Comparison of ENCODE assay signal across 26 mouse cellular contexts in genomic region chr17:62786602-62786907, GRCm38 (mm10).
"Had no signal": no experiment of that assay in that cellular context is flagged by ENCODE, and none has a peak within 500 bp of the region (broad histone marks: within the 10 kb centered on the region; RNA-seq: fewer than 3 reads in every experiment).

No protein-coding gene starts in this region.

- H3K36me3 ChIP-seq: heart, embryonic 13.5 days; heart, embryonic 15.5 days; hindbrain, embryonic 13.5 days; hindbrain, embryonic 15.5 days; kidney, embryonic 15.5 days; limb, embryonic 13.5 days; limb, embryonic 15.5 days had no signal

- H3K4me3 ChIP-seq: gastrocnemius, adult 2 months; heart, embryonic 13.5 days; heart, embryonic 15.5 days; hindbrain, embryonic 13.5 days; hindbrain, embryonic 15.5 days; kidney, embryonic 15.5 days; limb, embryonic 13.5 days; limb, embryonic 15.5 days had no signal

- H3K4me2 ChIP-seq: heart, embryonic 11.5 days; heart, embryonic 13.5 days; heart, embryonic 15.5 days; hindbrain, embryonic 13.5 days; hindbrain, embryonic 15.5 days; kidney, embryonic 15.5 days; limb, embryonic 13.5 days; limb, embryonic 15.5 days had no signal

- H3K9me3 ChIP-seq: heart, embryonic 13.5 days; heart, embryonic 15.5 days; hindbrain, embryonic 13.5 days; hindbrain, embryonic 15.5 days; kidney, embryonic 15.5 days; limb, embryonic 13.5 days; limb, embryonic 15.5 days had no signal

- DNase-seq: forebrain, postnatal 0 days; gastrocnemius, adult 2 months; gastrocnemius, postnatal 14 days; gastrocnemius, postnatal 36 days; heart, adult 18-20 months; heart, postnatal 14 days; heart, postnatal 36 days; kidney, adult 11 months; kidney, adult 2 months; kidney, adult 9 months; kidney, postnatal 14 days; kidney, postnatal 36 days; layer of hippocampus, adult 9-11 months; layer of hippocampus, postnatal 36 days; left cerebral cortex, postnatal 4 days had no signal

- ATAC-seq: forebrain, postnatal 0 days; hindbrain, postnatal 0 days; intestine, embryonic 16.5 days had no signal

- H3K27ac ChIP-seq: gastrocnemius, adult 2 months; heart, embryonic 13.5 days; heart, embryonic 15.5 days; hindbrain, embryonic 13.5 days; hindbrain, embryonic 15.5 days; hindbrain, postnatal 0 days; kidney, embryonic 15.5 days; kidney, postnatal 0 days; limb, embryonic 13.5 days; limb, embryonic 15.5 days had no signal

- H3K27me3 ChIP-seq: heart, embryonic 13.5 days; heart, embryonic 15.5 days; hindbrain, embryonic 13.5 days; hindbrain, embryonic 15.5 days; kidney, embryonic 15.5 days; limb, embryonic 15.5 days had no signal

- H3K9ac ChIP-seq: forebrain, postnatal 0 days; heart, embryonic 13.5 days; heart, embryonic 15.5 days; hindbrain, embryonic 13.5 days; hindbrain, embryonic 15.5 days; kidney, embryonic 15.5 days; limb, embryonic 13.5 days; limb, embryonic 15.5 days had no signal
